Mouse (Mus musculus): ENCODE data around the gene Vasp.

GRCm38 (mm10) chr7:19230899-19231298 lies 40.7 kb downstream of the Vasp start:
- TF ChIP-seq GATA1 (IDR thresholded peaks at IDR 0.05; ENCODE audit: borderline replicate concordance, low read length) = no peak
- TF ChIP-seq FLI1 (IDR thresholded peaks at IDR 0.05; ENCODE audit: low read length) = no peak

Measured in megakaryocyte, embryonic 14.5 days (primary cell).